ENCODE assay signal across 13 mouse cellular contexts in the genomic region with DNA sequence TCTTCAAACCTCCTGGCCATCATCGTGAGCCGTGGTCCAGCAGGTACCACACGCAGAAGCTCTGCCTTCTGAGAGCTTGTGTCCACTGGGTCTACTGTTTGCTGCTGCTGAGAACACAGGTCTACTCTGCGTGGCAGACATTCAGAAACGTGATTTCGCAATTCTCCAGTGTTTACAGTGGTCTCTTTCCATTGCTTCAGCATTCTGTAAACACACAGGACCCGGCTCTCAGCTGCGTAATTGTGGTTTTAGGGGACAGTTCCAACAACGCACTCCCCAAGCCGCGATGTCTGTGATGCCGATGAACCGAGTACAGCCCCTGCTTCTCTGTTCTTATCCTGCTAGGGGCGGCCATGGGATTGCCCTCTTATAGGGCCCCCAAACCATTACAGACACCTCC. TPM values are rescaled to one million over a fixed set of nuclear protein-coding genes. Genes with fewer than 3 reads are reported as not detected.
DNase-seq lines count a peak whose midpoint lies in the region; ATAC-seq and TF ChIP-seq lines count a peak whose summit lies in the region.
"Had no signal": no experiment of that assay in that cellular context is flagged by ENCODE, and none has a peak within 500 bp of the region (broad histone marks: within the 10 kb centered on the region; RNA-seq: fewer than 3 reads in every experiment).

No protein-coding gene starts in this region.

- H3K9ac ChIP-seq in liver, embryonic 12.5 days, result peak overlapping the region; percentile 9; the same call in 1 of the 2 replicates
- no peak overlapping the region for H3K9ac ChIP-seq in forebrain, postnatal 0 days
- H3K9ac ChIP-seq: heart, embryonic 13.5 days; hindbrain, embryonic 15.5 days had no signal

- peaks cover 36% of the 10 kb centered on the region for H3K4me1 ChIP-seq in heart, embryonic 10.5 days
- H3K4me1 ChIP-seq in liver, embryonic 12.5 days, result peaks cover 13% of the 10 kb centered on the region
- no peaks in the 10 kb centered on the region for H3K4me1 ChIP-seq in forebrain, postnatal 0 days (ENCODE audit: insufficient read depth)
- H3K4me1 ChIP-seq: hindbrain, embryonic 15.5 days had no signal

- no peak for TF ChIP-seq CTCF in forebrain, postnatal 0 days (IDR thresholded peaks at IDR 0.05; ENCODE audit: low read depth)

- no peak for DNase-seq in heart, embryonic 10.5 days (ENCODE audit: low spot score)
- DNase-seq in heart, adult 9 months (ENCODE audit: low spot score in 2 of 2), result no peak
- peak; percentile 74 for DNase-seq in NIH3T3 (ENCODE audit: low read depth)
- DNase-seq in lung, postnatal 25 days (ENCODE audit: low spot score), result peak; percentile 48
- no peak for DNase-seq in layer of hippocampus, adult 18-20 months (ENCODE audit: low spot score in 2 of 2)
- no peak for DNase-seq in forebrain, postnatal 0 days
- DNase-seq: B cell, adult 2 months; cerebellum, postnatal 36 days had no signal

- no peaks in the 10 kb centered on the region for H3K9me3 ChIP-seq in heart, embryonic 10.5 days
- no peaks in the 10 kb centered on the region for H3K9me3 ChIP-seq in liver, embryonic 12.5 days (replicated peaks)
- H3K9me3 ChIP-seq in forebrain, postnatal 0 days (ENCODE audit: low read length), result no peaks in the 10 kb centered on the region
- H3K9me3 ChIP-seq: heart, embryonic 13.5 days; hindbrain, embryonic 15.5 days had no signal

- H3K4me3 ChIP-seq in heart, embryonic 10.5 days, result no peak overlapping the region
- H3K4me3 ChIP-seq in liver, embryonic 12.5 days, result no peak overlapping the region
- H3K4me3 ChIP-seq in forebrain, postnatal 0 days (ENCODE audit: low read depth, low read length), result no peak overlapping the region
- H3K4me3 ChIP-seq: heart, embryonic 13.5 days; hindbrain, embryonic 15.5 days; layer of hippocampus, adult 2 months had no signal

- H3K27ac ChIP-seq in heart, embryonic 10.5 days, result peak overlapping the region; percentile 47; the same call in 1 of the 2 replicates
- H3K27ac ChIP-seq in liver, embryonic 12.5 days, result no peak overlapping the region
- no peak overlapping the region for H3K27ac ChIP-seq in forebrain, postnatal 0 days (ENCODE audit: low read depth, low read length)
- H3K27ac ChIP-seq: heart, embryonic 13.5 days; hindbrain, embryonic 15.5 days had no signal

- H3K4me2 ChIP-seq in liver, embryonic 12.5 days, result no peak overlapping the region
- H3K4me2 ChIP-seq in forebrain, postnatal 0 days (ENCODE audit: low read depth), result no peak overlapping the region
- H3K4me2 ChIP-seq: heart, embryonic 13.5 days; hindbrain, embryonic 15.5 days had no signal

- 83% methylated on average over 14 of the region's 14 CpGs for WGBS in heart, embryonic 10.5 days
- 59% methylated on average over 14 of the region's 14 CpGs for WGBS in liver, embryonic 12.5 days (ENCODE audit: insufficient replicate concordance)
- WGBS in forebrain, postnatal 0 days, result 92% methylated on average over 14 of the region's 14 CpGs

- ATAC-seq in liver, embryonic 12.5 days, result peak; percentile 35; the same call in 1 of the 2 replicates
- no peak for ATAC-seq in megakaryocyte-erythroid progenitor cell, adult 5-6 weeks (replicated peaks; ENCODE audit: low FRiP score, low TSS enrichment, poor library complexity, severe bottlenecking)
- no peak for ATAC-seq in forebrain, postnatal 0 days

- no peaks in the 10 kb centered on the region for H3K36me3 ChIP-seq in heart, embryonic 10.5 days
- H3K36me3 ChIP-seq in liver, embryonic 12.5 days, result no peaks in the 10 kb centered on the region
- no peaks in the 10 kb centered on the region for H3K36me3 ChIP-seq in forebrain, postnatal 0 days (ENCODE audit: insufficient read depth)
- H3K36me3 ChIP-seq: heart, embryonic 13.5 days; hindbrain, embryonic 15.5 days had no signal

- no peaks in the 10 kb centered on the region; the same call in 1 of the 2 replicates for H3K27me3 ChIP-seq in heart, embryonic 10.5 days (ENCODE audit: insufficient read depth, poor library complexity, severe bottlenecking)
- H3K27me3 ChIP-seq in liver, embryonic 12.5 days (replicated peaks), result no peaks in the 10 kb centered on the region
- no peaks in the 10 kb centered on the region for H3K27me3 ChIP-seq in forebrain, postnatal 0 days (ENCODE audit: insufficient read depth, low read length)
- H3K27me3 ChIP-seq: heart, embryonic 13.5 days; hindbrain, embryonic 15.5 days had no signal

RNA-seq across cellular contexts. Expression of a gene that starts 16.1 kb away (rescaled TPM):
- polyA plus RNA-seq in heart, embryonic 10.5 days (2016; fragmentation: Nextera tagmentation; extraction: Ambion mirVana), result 119 and 137 TPM in 2 replicates
- polyA plus RNA-seq in liver, embryonic 12.5 days (2016; fragmentation: Nextera tagmentation; extraction: Ambion mirVana), result 40.7 and 43.2 TPM in 2 replicates
- total RNA-seq in megakaryocyte-erythroid progenitor cell, adult 5-6 weeks (2014; fragmentation: Nextera tagmentation), result 18.3 and 24.5 TPM in 2 replicates
- 7.4 and 14.8 TPM in 2 replicates for total RNA-seq in megakaryocyte-erythroid progenitor cell, adult 5-6 weeks (2017)
- total RNA-seq in layer of hippocampus, adult 18-20 months (2021), result 10 to 100 TPM; 30.3 to 30.9 TPM
- total RNA-seq in forebrain, postnatal 0 days (2014; rRNA removed), result 36.5 and 39.0 TPM in 2 replicates
- polyA plus RNA-seq in forebrain, postnatal 0 days (2015; fragmentation: Nextera tagmentation; extraction: Ambion mirVana), result 34.3 and 38.3 TPM in 2 replicates

Comparison
In these comparisons a context has a peak if more than half of its experiments do, and no peak if none do; other contexts are left out.
1. DNase-seq: peak in NIH3T3 (single experiment) and lung, postnatal 25 days (single experiment); none in heart, embryonic 10.5 days (single experiment), heart, adult 9 months (0 of 2), layer of hippocampus, adult 18-20 months (0 of 2) and forebrain, postnatal 0 days (single experiment).